Mouse (Mus musculus) gonadal fat pad, adult 2 months (tissue): ENCODE results near the gene Nrm. TPM values are rescaled to one million over a fixed set of nuclear protein-coding genes. Genes with fewer than 3 reads are reported as not detected.
A peak's percentile ranks its signal among the peaks of the same experiment; 100 is the strongest.
"Not testable (repeated sequence)": the region's sequence is repeated elsewhere in the genome, so short reads cannot be mapped to it uniquely, and the experiment has no call there.

Experiments used
- DNase-seq: peaks from one replicate; pipeline ENCODE4 v3.0.0-alpha.2; 2012; ENCODE audit warnings: low read depth
- polyA plus RNA-seq: library from polyadenylated mRNA; depleted of rRNA; stranded (reverse); fragments of >200 nt; gene quantifications from 2 replicates; pipeline ENCODE4 v1.2.3, GENCODE M21; 2012

Gene Nrm
- polyA plus RNA-seq, 1 experiment: 7.8 TPM

- DNase-seq: no peak
Measured at GRCm38 (mm10) chr17:35834696-35835422, 26.3 kb upstream of the Nrm start.

- DNase-seq: no peak
Measured at GRCm38 (mm10) chr17:35835424-35836140, 25.5 kb upstream of the Nrm start.

- DNase-seq: no peak
Measured at GRCm38 (mm10) chr17:35836178-35836965, 24.7 kb upstream of the Nrm start.

GRCm38 (mm10) chr17:35836991-35837422 lies 24.1 kb upstream of the Nrm start:
- DNase-seq: no peak

- no peak for DNase-seq
Measured at GRCm38 (mm10) chr17:35837487-35837886, 23.6 kb upstream of the Nrm start.

GRCm38 (mm10) chr17:35838122-35838544 lies 23.0 kb upstream of the Nrm start, which contains the start of gene Tubb5:
TSS of gene Tubb5 (minus strand) at chr17:35838306.
- DNase-seq: peak; percentile 69

GRCm38 (mm10) chr17:35838570-35838969 lies 22.5 kb upstream of the Nrm start:
- DNase-seq: no peak

GRCm38 (mm10) chr17:35839002-35839401 lies 22.1 kb upstream of the Nrm start:
- not testable (repeated sequence) for DNase-seq

- no peak for DNase-seq
Measured at GRCm38 (mm10) chr17:35840561-35840960, 20.6 kb upstream of the Nrm start.

GRCm38 (mm10) chr17:35841076-35841950 lies 19.8 kb upstream of the Nrm start, which contains the start of gene Mdc1:
TSS of gene Mdc1 (plus strand) at chr17:35841515.
- peak; percentile 93 for DNase-seq

GRCm38 (mm10) chr17:35842006-35842405 lies 19.1 kb upstream of the Nrm start:
- no peak for DNase-seq

- DNase-seq: no peak
Measured at GRCm38 (mm10) chr17:35843514-35843913, 17.6 kb upstream of the Nrm start.

GRCm38 (mm10) chr17:35848112-35848511 lies 13.0 kb upstream of the Nrm start:
- DNase-seq: no peak

- DNase-seq: no peak
Measured at GRCm38 (mm10) chr17:35850974-35851373, 10.1 kb upstream of the Nrm start.

- no peak for DNase-seq
Measured at GRCm38 (mm10) chr17:35859371-35859770, 1.7 kb upstream of the Nrm start.

- DNase-seq: no peak
Measured at GRCm38 (mm10) chr17:35859835-35860234, 1.3 kb upstream of the Nrm start.

GRCm38 (mm10) chr17:35860831-35861197 lies 304 bp upstream of the Nrm start:
- no peak for DNase-seq

GRCm38 (mm10) chr17:35864832-35865353 lies 3.8 kb downstream of the Nrm start:
- no peak for DNase-seq

- no peak for DNase-seq
Measured at GRCm38 (mm10) chr17:35865481-35866280, 4.6 kb downstream of the Nrm start, which contains the start of gene Ppp1r18. TSS of gene Ppp1r18 (plus strand) at chr17:35865593.

GRCm38 (mm10) chr17:35866281-35866831 lies 5.2 kb downstream of the Nrm start:
- DNase-seq: no peak
